Mouse (Mus musculus) hindlimb bud, embryonic 11.5 days (tissue): ENCODE measurements around the gene Arl6ip5.
"Not testable (repeated sequence)": the region's sequence is repeated elsewhere in the genome, so short reads cannot be mapped to it uniquely, and the experiment has no call there.

ENCODE experiments used
- DNase-seq: peaks from one replicate; pipeline ENCODE4 v3.0.0-alpha.2; 2012; ENCODE audit warnings: low read depth, low spot score; ENCODE audit errors: extremely low spot score

Arl6ip5 gene

GRCm38 (mm10) chr6:97222931-97223467 is 12.5 kb downstream of the Arl6ip5 start:
- no peak for DNase-seq

GRCm38 (mm10) chr6:97223566-97223965 is 13.1 kb downstream of the Arl6ip5 start:
- DNase-seq, result no peak

GRCm38 (mm10) chr6:97224505-97224904 is 14.0 kb downstream of the Arl6ip5 start:
- no peak for DNase-seq

- no peak for DNase-seq
Measured at GRCm38 (mm10) chr6:97226083-97226491, 15.6 kb downstream of the Arl6ip5 start.

GRCm38 (mm10) chr6:97227067-97227847 is 16.8 kb downstream of the Arl6ip5 start:
- no peak for DNase-seq

- DNase-seq, result no peak
Measured at GRCm38 (mm10) chr6:97234911-97235668, 24.6 kb downstream of the Arl6ip5 start.

DNA sequence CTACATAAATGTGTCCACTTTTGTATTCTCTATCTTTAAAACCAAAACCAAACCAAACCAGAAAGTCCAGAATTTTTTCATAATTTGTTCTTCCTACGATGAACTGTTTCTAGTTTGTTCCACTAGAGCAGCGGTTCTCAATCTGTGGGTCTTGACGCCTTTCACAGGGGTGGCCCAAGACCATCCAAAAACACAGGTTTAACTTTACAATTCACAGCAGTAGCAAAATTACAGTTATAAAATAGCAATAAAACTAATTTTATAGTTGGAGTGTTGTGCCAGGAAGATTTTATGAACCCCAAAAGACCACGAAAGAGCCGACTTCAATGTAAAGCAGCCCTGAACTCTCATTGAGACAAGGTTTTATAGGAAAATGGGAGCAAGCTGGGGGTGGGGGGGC is 25.6 kb downstream of the Arl6ip5 start:
- DNase-seq, result no peak

- DNase-seq, result no peak
Measured at GRCm38 (mm10) chr6:97239360-97239759, 28.9 kb downstream of the Arl6ip5 start.

DNA sequence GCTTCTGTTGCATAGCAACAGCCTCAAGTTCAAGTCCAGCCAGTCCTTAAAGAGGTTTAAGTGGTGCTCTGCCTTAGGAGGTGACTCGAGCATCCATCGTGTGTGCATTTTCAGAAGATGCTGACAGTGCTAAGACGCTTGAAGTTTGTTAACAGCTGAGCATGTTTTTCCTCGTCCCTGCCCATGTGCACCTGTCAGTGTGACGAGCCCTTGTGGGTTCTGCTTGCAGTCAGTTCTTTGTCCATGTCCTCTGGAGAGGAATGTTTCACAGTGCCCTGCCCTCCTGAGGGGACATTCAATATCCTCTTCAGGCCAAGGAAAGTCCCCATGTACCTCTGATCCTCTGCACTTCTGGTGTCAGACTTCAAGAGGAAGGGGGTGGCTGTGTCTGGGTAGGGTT is 29.6 kb downstream of the Arl6ip5 start:
- DNase-seq, result no peak

- no peak for DNase-seq
Measured at GRCm38 (mm10) chr6:97242522-97242921, 32.0 kb downstream of the Arl6ip5 start.

GRCm38 (mm10) chr6:97245200-97245599 is 34.7 kb downstream of the Arl6ip5 start:
- DNase-seq, result no peak

DNA sequence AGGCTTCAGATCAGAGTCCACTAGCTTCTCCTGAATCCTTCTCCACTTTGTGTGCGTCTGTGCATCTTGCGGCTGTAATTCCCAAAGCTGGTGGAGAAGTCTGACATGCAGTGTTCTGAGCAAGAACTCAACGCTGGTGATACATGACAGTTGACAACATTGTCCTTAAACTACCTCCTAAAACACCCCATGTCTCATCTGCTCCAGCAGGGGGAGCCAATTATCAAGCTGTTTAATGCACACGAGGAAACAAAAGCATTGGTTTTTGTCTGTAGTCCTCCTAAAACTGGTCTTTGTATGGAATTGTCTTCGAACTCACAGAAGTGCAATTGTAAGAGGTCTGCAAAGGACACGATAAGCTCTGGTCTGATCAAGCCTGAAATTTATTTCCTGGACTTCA is 40.5 kb downstream of the Arl6ip5 start:
- peak; percentile 53 for DNase-seq

DNA sequence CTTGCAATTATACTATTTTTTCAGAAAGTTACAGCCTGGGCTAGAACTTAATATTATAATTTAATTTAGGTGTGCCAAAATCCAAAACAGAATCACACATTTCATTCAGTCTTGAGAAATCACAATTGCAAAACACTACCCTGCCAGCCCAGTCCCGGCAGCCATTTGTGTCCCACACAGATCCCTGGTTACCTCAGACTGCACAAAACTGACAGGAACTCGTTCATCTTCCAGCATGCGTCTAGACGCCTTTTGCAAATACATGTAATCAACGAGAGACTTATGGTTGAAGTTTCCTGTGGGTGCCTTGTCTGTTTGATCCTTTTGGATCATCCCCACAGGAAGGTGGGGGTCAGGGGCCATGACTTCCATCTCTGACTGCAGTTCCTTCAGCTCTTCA is 41.6 kb downstream of the Arl6ip5 start:
- DNase-seq, result no peak

DNA sequence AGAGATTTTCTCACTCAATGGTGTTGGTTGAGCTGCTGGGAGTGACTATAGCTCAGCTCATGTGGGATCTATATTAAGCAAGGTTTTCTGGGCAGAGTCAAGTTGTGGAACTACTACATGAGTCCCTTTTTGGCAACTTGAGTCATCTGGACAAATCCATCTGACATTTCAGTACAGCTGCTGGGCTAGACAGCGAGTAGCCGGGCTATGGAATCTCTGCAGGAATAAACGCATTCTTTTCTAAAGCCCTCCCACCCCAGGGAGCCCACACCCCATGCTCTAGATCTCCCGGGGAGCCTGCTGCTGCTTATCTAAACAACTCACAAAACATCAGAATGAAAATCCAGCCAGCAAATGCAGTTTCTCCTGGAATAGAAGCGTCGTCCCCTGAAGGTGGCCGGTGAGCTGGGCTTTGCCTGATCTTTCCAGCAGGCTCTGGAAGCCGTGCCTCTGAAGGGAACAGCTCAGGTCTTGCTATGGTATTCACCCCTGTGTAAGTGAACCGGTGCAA is 42.3 kb downstream of the Arl6ip5 start, which contains the start of gene Lmod3:
Lmod3 (minus strand) TSS at position 49 of the 511 bp plus-strand sequence.
- no peak for DNase-seq

DNA sequence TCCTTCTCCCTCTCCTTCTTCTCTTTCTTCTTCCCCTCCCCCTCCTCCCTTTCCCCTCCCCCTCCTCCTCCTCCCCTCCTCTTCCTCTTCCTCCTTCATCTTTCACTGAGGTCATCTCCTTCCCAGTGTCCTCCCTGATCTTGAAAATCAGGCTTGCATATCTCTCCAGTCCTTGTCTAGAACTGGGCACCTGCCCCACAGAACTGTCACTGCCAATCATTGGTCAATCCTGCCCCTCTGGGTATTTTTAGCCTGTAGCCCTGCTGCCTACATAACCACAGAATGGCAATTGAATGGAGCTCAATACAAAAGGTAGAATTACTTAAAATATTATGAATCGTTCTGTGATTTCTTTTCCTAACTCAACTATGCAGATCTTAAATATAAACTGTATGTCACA is 48.0 kb downstream of the Arl6ip5 start:
- no peak for DNase-seq

GRCm38 (mm10) chr6:97259926-97260325 is 49.4 kb downstream of the Arl6ip5 start:
- DNase-seq, result not testable (repeated sequence)

DNA sequence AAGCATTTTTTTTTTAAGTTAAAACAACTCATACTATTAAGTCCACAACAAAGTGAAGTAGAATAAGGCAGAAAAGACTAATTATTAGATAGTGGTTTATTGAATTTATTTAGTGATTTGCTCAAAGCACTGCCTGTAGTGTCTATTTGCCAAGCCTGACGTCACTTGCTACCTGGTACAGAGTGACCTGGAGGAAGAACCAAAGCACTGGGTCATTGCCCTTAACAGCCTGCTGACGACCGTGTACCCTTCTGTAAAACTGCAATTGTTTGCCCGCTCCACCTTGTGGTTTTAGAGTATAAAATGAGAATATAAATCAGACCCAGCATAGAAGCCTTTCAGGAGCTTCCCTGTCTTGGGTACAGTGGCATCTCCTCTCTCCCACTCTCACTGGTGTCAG is 51.7 kb downstream of the Arl6ip5 start:
- no peak for DNase-seq

GRCm38 (mm10) chr6:97263750-97264149 is 53.3 kb downstream of the Arl6ip5 start:
- not testable (repeated sequence) for DNase-seq

GRCm38 (mm10) chr6:97265240-97265639 is 54.8 kb downstream of the Arl6ip5 start:
- DNase-seq, result no peak

DNA sequence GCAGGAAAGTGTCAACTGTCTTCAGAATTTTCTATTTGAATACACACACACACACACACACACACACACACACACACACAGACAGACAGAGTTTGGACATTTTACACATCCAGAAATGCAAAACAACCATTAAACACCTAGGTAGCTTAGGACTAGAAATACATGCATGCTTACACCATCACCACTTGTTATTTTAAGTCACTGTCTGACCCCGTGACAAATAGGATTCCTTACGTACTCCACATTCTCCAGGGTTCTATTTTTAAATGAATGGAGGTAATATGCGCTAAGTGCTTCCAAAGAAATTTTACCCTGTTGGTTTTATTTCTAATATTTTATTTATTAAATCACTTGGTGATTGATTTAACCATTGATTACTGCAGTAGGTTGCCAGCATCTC is 55.2 kb downstream of the Arl6ip5 start:
- no peak for DNase-seq

DNA sequence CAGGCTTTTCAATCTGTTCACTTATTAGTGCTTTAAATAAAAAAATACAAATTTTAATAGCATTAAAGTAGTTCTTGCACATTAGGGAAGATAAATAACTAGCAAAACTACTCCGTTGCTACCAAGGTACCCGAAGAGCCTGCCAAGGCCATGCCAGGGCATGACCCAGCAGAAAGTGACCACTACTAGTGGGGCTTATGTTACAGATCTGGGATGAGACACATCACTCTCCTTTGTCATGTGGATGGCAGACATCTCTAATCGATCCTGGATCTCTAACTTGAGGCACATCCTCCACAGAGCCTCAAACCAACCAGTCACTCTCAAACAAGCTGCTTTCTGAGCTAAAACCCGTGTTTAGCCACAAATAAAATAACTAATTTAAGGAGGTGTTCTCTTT is 56.2 kb downstream of the Arl6ip5 start:
- no peak for DNase-seq

DNA sequence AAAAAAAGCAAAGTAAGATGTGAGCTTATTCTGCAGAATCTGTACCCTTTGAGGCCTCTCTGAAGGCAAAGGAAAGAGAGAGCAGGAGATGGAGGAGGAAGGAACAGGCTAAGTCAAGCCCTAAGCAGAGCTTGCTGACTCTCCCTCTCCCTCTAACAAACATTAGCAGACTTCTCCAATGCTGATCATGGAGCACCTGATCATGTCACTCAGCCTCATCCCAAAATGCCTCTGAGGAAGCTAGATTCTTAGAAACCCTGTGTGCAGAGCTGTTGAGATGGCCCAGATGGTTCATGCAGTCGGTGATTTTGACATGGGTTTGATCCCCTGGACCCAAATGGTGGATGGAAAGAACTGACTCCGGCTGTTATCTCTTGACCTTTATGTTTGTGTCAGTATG is 56.6 kb downstream of the Arl6ip5 start:
- DNase-seq, result no peak
